Mouse (Mus musculus) gastrocnemius, postnatal 4 days (tissue): ENCODE measurements around the gene Hist1h4m. TPM values are rescaled to one million over a fixed set of nuclear protein-coding genes. Genes with fewer than 3 reads are reported as not detected.

Source experiments
- microRNA-seq: library from miRNA; unstranded; fragments of <30 nt; microRNA quantifications from one replicate; pipeline ENCODE4 v1.2.0, GENCODE M21; 2021
- total RNA-seq, 2 experiments: library from RNA; stranded (reverse); gene quantifications; 2 replicates each; pipeline ENCODE4 v1.2.3; 2021

Hist1h4m gene
- total RNA-seq, 2 experiments from 2014 or later, result 582 to 750 TPM

Small RNAs within 50 kb of the gene (microRNA-seq; reads per million reads assigned to microRNA genes)
- gene Gm19658, result not detected
- not detected for gene Gm44346
- gene Gm44466, result not detected

Other genes with a start within 250 kb of the Hist1h4m start
- not detected for gene Olfr1364, start 230.0 kb upstream of the Hist1h4m start, total RNA-seq
- gene Olfr1362, start 197.7 kb upstream of the Hist1h4m start, total RNA-seq, result not detected
- not detected for gene Olfr11, start 169.2 kb upstream of the Hist1h4m start, total RNA-seq
- not detected for gene Olfr1361, start 148.4 kb upstream of the Hist1h4m start, total RNA-seq
- gene Olfr1360, start 134.3 kb upstream of the Hist1h4m start, total RNA-seq, result not detected
- not detected for gene Olfr1359, start 113.6 kb upstream of the Hist1h4m start, total RNA-seq
- gene Hist1h2bl, start 95.6 kb upstream of the Hist1h4m start, total RNA-seq, result 100 to 1,000 TPM; 362 to 482 TPM
- 100 to 1,000 TPM; 297 to 368 TPM for gene Hist1h2ai, start 95.3 kb upstream of the Hist1h4m start, total RNA-seq
- 100 to 1,000 TPM; 508 to 651 TPM for gene Hist1h3h, start 94.1 kb upstream of the Hist1h4m start, total RNA-seq
- gene Hist1h2bm, start 89.7 kb upstream of the Hist1h4m start, total RNA-seq, result 100 to 1,000 TPM; 101 to 150 TPM
- 10 to 100 TPM; 70.8 to 87.9 TPM for gene Hist1h4j, start 76.7 kb upstream of the Hist1h4m start, total RNA-seq
- gene Hist1h4k, start 61.2 kb upstream of the Hist1h4m start, total RNA-seq, result 1,000 to 10,000 TPM in 1 of 2 experiments, 100 to 1,000 TPM in 1; 854 to 1,164 TPM
- 100 to 1,000 TPM; 131 to 185 TPM for gene Hist1h2ak, start 57.9 kb upstream of the Hist1h4m start, total RNA-seq
- 100 to 1,000 TPM; 211 to 286 TPM for gene Hist1h2bn, start 57.6 kb upstream of the Hist1h4m start, total RNA-seq
- gene Hist1h1b, start 31.1 kb upstream of the Hist1h4m start, total RNA-seq, result 100 to 1,000 TPM; 246 to 294 TPM
- gene Hist1h3i, start 28.4 kb upstream of the Hist1h4m start, total RNA-seq, result 100 to 1,000 TPM; 398 to 496 TPM
- 100 to 1,000 TPM in 1 of 2 experiments, 10 to 100 TPM in 1; 82.7 to 102 TPM for gene Hist1h2an, start 24.5 kb upstream of the Hist1h4m start, total RNA-seq
- 100 to 1,000 TPM; 143 to 201 TPM for gene Hist1h2bp, start 24.3 kb upstream of the Hist1h4m start, total RNA-seq
- 100 to 1,000 TPM; 278 to 369 TPM for gene Hist1h2bq, start 1.5 kb upstream of the Hist1h4m start, total RNA-seq
- 100 to 1,000 TPM; 431 to 590 TPM for gene Hist1h2ao, start 1.3 kb upstream of the Hist1h4m start, total RNA-seq
- gene Hist1h4n, start 20.4 kb downstream of the Hist1h4m start, total RNA-seq, result 100 to 1,000 TPM in 1 of 2 experiments, 10 to 100 TPM in 1; 93.9 to 147 TPM
- 100 to 1,000 TPM; 215 to 300 TPM for gene Hist1h2ap, start 21.8 kb downstream of the Hist1h4m start, total RNA-seq
- 100 to 1,000 TPM; 275 to 365 TPM for gene Hist1h2br, start 22.0 kb downstream of the Hist1h4m start, total RNA-seq
- 1 to 10 TPM; 1.4 to 2.6 TPM for gene Zfp184, start 133.3 kb downstream of the Hist1h4m start, total RNA-seq
- gene Pom121l2, start 169.4 kb downstream of the Hist1h4m start, total RNA-seq, result not detected
- gene Prss16, start 198.0 kb downstream of the Hist1h4m start, total RNA-seq, result under 1 TPM; 0.20 to 0.21 TPM
- gene Hist1h2ah, start 223.8 kb downstream of the Hist1h4m start, total RNA-seq, result 100 to 1,000 TPM; 276 to 360 TPM
- 100 to 1,000 TPM; 393 to 555 TPM for gene Hist1h2bk, start 224.1 kb downstream of the Hist1h4m start, total RNA-seq
- gene Hist1h4i, start 229.6 kb downstream of the Hist1h4m start, total RNA-seq, result 100 to 1,000 TPM; 143 to 189 TPM
- 100 to 1,000 TPM; 270 to 354 TPM for gene Hist1h2ag, start 231.2 kb downstream of the Hist1h4m start, total RNA-seq
- gene Hist1h2bj, start 231.5 kb downstream of the Hist1h4m start, total RNA-seq, result 100 to 1,000 TPM; 250 to 321 TPM